Mouse (Mus musculus) induced T-regulatory cell, adult 2 months (primary cell): ENCODE measurements around the gene Selenon.
A peak's percentile ranks its signal among the peaks of the same experiment; 100 is the strongest.

Experiments
- DNase-seq: peaks from one replicate; pipeline ENCODE4 v3.0.0-alpha.2; 2012; ENCODE audit warnings: low read depth

The Selenon gene

DNA sequence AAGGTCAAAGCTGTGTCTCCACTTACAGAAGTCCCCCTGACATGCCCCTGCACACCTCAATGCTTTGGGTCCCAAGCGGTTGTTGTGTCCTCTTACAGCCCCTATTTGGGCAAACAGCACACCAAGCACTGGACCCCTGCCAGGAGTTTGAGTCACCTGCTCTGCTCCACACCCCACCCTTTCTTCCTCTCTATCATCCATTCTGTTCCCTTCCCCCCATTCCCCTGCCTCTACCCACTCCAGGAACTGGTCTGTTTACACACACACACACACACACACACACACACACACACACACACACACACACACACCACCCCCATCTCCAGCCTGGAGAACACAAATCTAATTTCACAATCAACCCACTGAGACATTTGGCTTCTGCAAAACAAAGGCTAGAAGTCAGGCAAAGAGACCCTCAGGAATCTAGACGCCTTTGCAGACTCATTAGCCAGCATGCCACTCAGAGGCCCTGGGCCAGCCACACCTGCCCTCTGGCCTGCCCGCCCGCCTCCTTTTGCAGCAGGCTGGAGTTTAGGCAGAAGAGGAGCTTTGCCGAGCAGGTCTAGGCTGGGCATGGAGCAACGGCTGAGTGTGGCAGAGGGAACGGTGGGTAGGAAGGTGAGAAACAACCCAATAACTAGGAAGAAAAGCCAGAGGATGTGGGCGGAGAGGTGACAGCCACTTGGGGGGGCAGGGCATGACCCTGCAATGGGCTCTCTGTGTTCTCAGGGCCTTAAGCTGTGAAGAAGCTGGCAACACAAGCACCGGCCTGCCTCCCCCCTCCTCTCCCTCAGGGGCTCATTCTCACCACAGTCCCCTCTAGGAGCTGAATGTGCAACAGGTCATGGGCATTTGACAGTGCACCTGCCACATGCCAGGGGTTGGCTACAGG is 4.9 kb downstream of the Selenon start:
- DNase-seq = no peak

DNA sequence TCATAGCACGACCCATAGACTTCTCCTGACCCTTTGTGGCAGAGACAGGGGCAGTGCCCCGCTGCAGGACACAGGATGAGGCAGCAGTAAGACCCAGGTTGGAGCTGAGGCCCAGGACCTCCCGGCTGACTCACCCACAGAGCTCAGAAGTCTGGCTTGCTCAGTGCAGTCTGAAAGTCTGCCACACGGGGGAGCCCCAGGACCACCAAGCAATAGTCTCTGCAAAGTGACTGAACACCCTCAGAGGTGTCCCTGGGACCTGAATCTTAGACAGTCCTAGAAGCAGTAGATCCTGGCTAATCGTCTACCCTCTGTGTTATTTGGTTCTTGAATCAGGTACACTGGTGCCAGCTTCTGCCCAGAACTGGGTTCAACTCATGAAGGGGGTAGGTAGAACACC is 8.7 kb downstream of the Selenon start:
- peak; percentile 93 for DNase-seq

DNA sequence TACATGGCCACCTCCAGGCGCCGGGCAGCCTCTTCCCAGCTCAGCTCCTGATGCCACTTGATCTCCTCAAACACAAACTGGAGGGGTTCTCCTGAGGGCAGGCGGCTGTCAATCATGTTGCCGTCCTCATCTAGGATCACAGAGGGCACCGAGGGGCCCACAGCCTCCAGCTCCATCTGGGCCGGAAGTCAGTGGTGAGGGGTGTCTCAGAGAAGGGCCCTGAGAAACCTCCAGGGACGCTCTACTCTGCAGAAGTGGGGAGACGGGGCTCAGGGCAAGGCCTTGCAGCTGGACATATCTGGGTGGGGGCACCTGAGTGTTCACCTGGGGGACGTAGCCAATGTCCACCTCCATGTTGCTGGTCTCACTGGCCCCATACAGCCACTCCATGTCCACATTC is 9.2 kb downstream of the Selenon start:
- no peak for DNase-seq

DNA sequence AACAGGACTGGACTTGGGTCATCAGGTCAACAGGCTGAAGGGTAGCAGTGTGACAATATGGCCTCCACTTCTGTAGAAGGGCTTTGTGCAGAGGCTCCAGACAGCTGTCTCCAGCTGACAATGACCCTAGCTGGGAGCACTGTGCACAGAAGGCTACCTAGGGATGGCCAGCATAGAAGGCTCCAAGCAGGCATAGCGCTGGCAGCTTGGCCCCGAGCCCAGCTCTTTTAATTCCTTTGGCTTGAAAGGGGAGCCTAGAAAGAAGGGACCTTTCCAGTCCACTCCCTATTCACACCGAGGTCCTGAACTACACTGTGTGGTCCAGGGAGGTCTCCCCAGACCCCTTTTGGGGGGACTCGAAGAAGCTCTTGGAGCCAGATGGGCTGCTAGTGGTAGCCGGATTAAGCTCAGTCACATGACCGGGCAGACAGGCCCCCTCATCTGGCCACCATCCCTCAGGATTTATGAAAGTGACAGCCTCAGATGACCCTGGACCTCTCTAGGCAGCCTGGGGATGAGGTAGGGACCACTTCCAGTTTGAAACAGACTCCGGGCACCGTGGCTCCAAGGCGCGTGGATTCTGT is 12.9 kb downstream of the Selenon start:
- no peak for DNase-seq

DNA sequence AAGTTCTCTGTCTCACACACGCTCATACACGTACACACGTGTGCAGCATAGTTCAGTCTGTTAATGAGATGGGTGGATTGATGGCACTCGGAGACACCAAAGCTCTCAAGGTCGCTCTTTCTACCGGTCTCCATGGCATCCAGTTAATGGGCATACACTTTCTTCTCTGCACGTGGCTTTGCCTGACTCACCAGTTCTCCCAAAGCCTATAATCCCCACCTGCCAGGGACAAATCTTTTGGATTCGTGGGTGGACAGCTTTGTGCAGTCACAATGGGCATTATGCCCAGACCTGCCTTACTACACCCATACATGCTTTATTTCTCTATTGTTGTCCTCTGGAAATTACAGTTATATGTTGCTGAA is 16.2 kb downstream of the Selenon start:
- no peak for DNase-seq

DNA sequence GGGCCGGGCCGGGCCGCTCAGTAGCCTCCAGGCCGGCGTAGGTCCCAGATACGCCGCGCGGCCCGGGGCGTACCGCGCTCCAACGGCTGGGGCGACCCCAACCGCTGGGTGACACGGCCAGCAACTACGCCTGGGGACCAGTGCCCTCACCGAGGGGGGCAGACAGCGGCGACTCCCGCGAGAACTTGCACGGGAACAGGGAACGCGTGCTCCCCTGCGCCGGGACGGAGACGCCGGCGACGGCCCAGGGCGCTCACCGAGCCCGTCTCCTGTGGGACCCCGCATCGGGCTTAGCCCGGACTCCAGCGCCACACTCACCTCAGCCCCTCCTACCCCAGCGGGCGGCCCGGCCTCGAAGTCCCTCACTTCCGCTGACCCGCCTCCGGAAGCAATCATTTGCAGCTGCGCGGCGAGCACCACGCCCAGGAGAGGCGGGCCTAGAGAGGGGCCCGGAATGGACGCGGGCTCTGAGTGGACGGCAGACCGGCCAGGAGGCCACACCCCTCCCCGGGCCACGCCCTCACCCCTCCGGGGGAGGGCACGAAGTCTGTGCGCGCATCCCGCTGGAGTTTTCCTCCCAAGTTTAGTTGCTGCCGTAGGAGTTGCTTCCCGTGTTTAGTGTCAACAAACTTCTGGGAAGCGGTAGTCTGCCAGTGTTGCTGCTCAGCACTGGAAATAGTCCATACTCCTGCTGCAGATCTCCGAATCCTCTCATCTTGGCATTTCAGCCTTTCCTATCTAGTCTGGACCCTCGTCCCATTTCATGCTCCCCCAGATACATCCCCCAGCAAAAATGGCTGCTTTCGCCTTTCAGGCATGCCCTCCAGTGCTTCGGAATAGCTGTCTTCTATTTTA is 16.8 kb downstream of the Selenon start, which contains the start of gene Mtfr1l:
Mtfr1l (minus strand) TSS at position 456 of the 855 bp plus-strand sequence.
- peak; percentile 97 for DNase-seq

DNA sequence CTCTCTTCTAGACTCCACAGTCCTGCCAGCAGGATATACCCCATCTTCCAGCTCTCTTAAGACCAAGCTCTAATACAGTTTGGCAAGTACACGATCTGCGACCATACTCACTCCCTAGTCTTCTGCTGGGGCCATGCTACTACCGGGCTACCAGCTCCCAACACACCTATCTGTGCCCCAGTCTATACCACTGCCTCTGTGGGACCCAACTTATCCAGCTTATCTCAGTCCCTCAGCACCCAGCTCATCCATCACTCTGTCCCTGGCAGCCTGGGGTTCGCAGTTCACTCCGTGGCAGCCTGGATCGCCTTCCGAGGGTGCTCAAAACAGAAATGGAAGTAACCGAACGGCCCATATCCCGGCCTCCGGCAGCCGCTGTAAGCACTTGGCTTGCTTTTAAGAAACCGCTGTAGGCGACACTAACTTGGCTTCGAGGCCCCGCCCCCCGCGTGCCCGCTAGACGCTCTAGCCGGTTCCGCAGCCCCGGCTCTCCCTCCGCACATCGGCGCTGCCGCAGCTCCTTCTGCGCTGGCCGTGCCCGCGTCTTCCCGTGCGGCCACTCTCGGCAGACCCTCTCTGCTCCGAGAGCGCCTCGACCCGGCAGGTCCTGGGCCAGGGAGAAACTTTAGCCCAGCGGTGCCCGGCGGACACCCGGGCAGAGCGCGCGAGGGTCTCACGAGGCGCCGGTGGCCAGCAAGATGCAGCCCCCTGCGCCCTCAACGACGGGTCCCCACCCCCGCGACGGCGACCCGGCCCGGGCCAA is 17.7 kb downstream of the Selenon start:
- peak; percentile 88 for DNase-seq

DNA sequence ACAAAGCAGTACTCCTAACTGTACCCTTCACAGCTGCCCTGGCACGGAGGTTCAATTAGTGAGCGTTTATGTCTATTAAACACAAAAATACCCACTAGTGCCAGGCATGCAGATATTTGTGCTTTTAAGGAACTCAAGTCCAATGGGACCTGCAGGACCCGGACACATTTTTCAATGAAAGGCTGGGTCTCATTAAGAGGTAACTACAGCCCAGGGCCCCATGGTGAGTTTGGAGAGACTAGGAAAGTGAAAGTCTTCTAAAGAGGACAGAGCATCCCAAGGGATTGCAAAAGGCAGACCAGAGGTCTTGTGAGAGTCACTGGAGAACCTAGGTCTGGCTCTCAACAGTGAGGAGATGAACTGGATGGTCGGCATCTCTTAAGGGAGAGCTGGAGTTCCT is 18.5 kb downstream of the Selenon start:
- no peak for DNase-seq

DNA sequence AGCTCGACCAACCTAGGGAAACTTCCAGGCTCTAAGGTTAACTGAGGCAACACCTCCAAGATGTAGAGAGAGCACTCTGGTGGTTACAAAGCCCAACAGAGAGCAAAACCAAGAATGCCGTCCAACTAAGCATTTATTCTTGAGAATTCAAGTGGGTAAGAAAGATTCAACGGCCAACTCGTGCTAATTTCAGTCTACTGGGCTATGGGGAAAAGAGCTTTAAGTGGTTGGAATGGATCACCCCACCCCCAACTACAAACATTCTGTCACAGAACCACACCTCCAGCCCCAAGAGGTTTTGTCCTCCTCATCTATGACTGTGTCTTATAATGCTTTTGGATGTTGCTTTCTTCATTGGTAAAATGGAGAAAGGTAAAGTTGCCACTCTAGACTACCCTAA is 19.0 kb downstream of the Selenon start:
- DNase-seq = no peak

DNA sequence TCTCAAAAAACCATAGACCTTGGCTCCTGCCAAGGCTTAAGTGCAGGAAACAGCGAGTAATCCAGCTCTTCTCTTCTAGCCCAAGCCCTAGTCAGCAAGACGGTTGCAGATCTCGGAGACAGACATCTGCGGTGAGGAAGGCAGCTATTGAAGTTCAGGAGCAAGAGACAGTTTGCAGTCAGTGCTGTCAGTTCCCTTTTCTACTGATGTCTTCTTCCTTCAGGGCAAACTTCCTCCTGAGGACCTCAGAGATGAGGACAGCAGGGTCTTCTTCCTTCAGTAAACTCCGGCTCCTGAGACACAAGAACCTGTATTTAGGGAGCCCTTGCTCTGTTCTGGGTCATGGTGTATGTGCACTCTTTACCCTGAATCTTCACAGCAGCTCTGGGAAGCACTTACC is 25.7 kb downstream of the Selenon start:
- no peak for DNase-seq

DNA sequence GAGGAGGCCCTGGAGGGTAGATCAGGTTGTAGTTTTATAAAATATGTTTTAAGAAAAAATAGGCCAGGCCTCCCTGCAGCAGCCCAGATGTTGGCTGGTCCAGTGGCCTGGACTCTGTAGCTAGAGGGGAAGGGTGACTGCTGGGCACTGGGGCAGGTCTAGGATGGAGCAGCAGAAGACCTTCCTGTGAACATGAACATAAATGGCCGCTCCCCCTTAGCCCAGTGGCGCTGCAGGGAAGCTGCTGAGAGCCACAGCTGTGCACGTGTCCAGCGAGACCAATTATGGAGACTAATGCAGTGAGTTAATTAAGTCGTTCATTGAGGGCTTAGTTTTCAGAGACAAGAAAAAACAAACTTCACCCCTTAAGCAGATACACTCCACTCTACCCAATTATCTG is 26.2 kb downstream of the Selenon start:
- no peak for DNase-seq

DNA sequence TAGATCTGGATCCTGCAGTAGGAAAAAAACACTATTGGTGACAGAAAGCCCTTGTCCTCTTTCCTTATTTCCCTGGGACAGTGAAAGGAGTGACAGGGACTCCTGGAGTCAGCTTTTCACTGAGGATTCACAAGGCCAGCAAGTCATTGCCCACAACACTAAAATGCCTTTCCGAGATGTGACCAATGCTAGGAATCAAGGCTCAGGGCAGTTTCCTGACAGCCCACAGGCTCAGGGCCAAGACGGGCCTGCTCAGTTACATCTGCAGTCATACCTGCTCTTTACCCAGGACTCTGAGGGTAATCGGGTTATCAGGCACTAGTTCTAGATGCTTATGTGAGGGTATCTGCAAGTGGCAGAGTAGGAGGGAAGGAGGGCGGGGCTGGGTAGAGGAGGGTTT is 28.5 kb downstream of the Selenon start:
- no peak for DNase-seq

DNA sequence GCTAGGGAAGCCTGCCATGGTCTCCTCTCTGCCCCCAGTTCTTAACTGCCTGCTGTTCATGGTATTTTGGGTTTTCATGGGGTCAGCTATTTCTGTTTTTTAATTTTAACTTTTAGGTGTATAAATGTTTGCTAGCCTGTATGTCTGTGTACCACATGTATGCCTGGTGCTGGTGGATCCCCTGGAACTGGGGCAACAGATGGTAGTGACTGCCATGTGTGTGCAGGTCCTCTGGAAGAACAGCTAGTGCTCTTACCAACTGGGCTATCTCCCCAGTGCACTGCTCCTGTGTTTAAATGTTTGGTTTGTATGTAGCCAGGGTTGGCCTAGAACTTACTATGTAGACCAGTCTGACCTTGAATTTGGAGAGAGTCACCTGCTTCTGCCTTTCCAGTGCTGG is 32.7 kb downstream of the Selenon start:
- DNase-seq = no peak

DNA sequence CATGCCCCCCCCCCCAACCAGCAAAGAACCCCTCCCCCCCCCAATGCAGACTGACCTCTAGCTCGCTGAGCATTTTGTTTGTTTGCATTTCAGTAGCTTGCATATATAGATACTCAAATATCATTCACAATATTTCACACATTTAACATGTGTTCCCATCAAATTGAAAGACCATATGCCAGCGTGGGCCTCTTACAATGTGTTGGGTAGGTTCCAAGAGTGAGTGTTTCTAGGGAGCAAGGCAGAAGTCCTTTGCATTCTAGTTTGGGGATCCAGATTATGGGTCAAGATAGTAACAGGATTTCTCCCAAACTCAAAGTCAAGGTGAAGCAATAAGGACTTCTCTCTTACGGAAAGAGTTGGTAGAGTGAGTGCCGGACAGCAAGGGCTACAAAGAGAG is 33.4 kb downstream of the Selenon start:
- no peak for DNase-seq

DNA sequence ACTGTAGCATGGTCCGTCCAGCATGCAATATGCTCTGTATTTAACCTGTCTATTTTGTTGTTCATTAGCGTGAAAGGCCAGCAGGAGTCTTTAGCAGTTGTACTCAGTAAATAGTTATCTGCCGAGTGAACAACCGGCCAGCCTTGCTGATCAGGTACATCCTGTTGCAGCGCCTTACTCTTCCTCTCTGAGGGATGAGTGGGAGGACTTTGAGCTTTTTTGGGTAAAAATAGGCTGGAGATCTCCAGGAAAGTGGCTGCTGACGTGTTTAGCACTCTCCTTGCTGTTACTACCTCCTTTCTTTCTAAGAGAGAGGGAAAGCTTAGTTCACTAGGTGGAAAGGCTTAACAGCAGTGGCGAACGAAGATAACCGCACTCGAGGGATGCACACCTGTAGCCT is 34.2 kb downstream of the Selenon start:
- DNase-seq = no peak

DNA sequence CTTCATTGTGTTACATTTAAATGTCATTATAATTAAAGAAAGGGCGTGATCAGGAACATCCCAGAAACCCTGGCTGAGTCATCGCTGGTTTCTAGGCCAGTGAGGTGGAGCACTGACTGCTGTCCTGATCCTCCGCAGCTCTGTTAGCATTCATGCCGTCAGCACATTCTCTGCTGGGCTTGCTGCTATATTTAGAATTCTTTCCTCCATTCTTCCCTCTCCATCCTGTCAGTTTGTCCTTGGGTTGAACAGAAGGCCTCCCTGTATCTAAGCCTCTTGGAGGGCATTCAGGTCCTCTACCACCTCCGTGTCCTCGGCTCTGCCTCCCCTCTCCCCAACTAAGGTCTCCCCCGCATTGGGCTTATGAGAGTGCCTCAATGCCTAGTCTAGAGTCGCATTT is 35.0 kb downstream of the Selenon start:
- no peak for DNase-seq

DNA sequence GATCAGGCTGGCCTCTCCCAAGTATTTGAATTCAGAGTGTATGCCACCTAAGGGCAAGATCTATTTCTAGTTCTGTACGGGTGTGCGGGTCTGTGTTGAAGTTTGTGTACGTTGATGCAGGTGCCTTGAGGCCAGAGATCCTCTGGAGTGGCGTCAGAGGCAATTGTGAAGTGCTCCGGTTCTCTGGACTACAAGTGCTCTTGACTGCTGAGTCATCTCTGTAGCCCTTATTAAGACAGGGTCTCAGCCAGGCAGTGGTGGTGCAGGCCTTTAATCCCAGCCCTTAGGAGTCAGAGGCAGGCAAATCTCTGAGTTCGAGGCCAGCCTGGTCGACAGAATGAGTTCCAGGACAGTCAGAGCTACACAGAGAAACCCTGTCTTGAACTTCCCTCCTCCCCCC is 36.4 kb downstream of the Selenon start:
- DNase-seq = no peak

DNA sequence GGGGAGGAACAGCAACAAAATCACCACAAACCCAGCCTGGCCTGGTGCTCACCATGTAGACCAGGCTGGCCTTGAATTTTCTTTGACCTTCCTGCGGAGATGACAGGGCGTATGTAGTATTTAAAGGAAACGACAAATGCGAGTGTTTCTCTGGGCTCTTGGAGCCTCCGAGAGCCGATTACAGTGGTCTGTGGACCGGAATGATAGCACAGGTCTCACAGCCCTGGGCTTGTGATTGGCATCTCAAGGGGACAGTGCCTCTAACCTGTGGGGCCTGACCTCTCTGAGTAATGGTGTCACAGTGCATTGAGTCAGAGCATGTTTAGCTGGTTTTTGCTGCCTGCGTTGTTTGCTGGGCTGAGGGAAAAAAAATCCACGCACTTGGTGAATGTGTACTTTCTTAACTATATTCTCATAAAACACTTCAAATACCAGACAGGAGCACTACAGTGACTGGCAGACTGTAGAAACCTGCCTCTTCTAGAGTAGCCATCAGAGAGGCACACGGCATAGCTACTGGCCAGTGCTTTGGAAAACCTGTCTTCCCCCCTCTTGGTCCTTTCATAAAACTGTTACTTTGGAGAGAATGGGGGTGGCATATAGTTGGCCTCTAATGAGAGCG is 37.5 kb downstream of the Selenon start:
- DNase-seq = no peak

DNA sequence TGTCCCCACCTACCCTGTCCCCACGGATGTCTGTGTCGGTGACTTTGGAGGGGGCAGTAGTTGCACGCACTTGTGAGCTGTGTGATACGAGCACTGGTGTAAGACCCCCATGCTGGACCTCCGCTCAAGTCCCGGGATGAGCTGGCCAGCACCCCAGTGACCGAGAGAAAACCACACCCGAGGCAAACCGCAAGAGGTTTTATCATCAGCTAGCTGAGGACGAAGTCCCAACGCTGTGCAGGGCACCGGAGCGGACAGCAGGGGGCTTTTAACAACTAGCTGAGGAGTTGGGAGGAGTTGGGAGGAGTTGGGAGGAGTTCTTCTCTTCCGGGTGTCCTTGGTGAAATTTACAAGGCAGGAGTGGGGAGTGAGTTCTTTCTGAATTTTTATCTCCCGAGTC is 39.2 kb downstream of the Selenon start:
- peak; percentile 75 for DNase-seq

DNA sequence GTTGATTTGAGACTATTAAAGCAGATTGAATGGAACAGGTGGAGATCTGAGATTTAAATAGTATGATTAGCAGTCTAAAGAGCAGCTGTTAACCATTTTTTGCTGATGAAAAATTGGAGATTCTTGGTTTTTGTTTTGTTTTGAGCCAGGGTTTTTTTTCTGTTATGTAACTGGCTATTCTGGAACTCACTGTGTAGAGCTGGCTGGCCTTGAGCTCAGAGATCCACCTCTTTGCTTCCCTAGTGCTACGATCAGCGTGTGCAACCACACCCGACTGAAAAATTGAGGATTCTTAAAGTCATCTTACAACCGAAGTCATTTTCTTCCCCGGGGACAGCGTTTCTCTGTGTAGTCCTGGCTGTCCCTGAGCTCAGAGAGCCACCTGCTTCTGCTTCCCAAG is 40.2 kb downstream of the Selenon start:
- peak; percentile 32 for DNase-seq

DNA sequence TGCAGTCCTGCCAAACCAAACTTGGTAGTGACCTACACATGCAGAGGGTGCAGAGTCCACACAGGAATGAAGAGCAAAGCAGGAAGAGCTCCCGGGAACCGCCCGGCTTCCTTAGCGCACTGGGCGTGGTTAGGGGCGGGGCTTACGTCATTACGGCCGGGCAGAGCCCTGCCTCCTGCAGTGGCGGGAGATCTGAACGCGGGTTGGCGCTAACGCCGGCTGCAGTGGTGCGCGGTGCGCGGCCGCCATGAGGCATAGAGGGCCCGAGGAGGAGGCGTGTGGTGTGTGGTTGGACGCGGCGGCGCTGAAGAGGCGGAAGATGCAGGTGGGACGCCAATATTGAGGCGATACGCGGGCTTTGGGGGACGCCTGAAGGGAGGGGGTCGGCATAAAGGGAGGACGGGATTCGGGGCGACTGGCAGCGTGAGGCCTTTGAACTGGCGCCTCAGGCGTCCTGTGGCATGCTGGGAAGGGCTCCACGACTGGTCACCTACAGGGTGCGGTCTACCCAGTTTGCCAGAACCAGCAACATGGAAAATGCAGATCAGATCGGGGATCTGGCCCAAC is 41.0 kb downstream of the Selenon start, which contains the start of gene Aunip:
Aunip (plus strand) TSS at position 155 of the 567 bp plus-strand sequence.
- peak; percentile 94 for DNase-seq
